Mouse (Mus musculus) thymus, adult 2 months (tissue): Measurements from ENCODE around the gene Foxa3. TPM values are rescaled to one million over a fixed set of nuclear protein-coding genes. Genes with fewer than 3 reads are reported as not detected.

Source experiments
- DNase-seq: peaks from one replicate; pipeline ENCODE4 v3.0.0; 2021
- H3K27ac ChIP-seq: fragments of 200-500 bp; 2 replicates; pipeline ENCODE4 v1.5.1; 2012; ENCODE audit warnings: low read length, control low read depth; ENCODE audit not compliant: control insufficient read depth, insufficient read depth
- H3K27me3 ChIP-seq: fragments of 200-500 bp; 2 replicates; pipeline ENCODE4 v1.6.1; 2012; ENCODE audit warnings: mild to moderate bottlenecking, low read length, moderate library complexity, mixed read lengths; ENCODE audit not compliant: control insufficient read depth, insufficient read depth
- H3K36me3 ChIP-seq: fragments of 200-500 bp; 2 replicates; pipeline ENCODE4 v1.6.1; 2012; ENCODE audit warnings: mild to moderate bottlenecking, low read length, moderate library complexity; ENCODE audit not compliant: control insufficient read depth, insufficient read depth
- H3K4me1 ChIP-seq: fragments of 200-500 bp; replicated peaks from 2 replicates; pipeline ENCODE4 v1.6.1; 2012; ENCODE audit warnings: low read length; ENCODE audit not compliant: control insufficient read depth, insufficient read depth
- H3K4me3 ChIP-seq: fragments of 200-500 bp; 2 replicates; pipeline ENCODE4 v1.5.1; 2012; ENCODE audit warnings: mild to moderate bottlenecking, low read length, control low read depth, moderate library complexity; ENCODE audit not compliant: control insufficient read depth, insufficient read depth
- CTCF ChIP-seq: fragments of 200-500 bp; IDR thresholded peaks from 2 replicates; pipeline ENCODE4 v1.5.1; 2012; ENCODE audit warnings: mild to moderate bottlenecking, control low read depth, low read length, moderate library complexity, borderline replicate concordance; ENCODE audit not compliant: control insufficient read depth, poor library complexity, insufficient read depth; ENCODE audit errors: extremely low read depth
- POLR2A ChIP-seq: fragments of 200-500 bp; IDR thresholded peaks from 2 replicates; pipeline ENCODE4 v1.6.1; 2012; ENCODE audit warnings: mild to moderate bottlenecking, low read length, control low read depth, moderate library complexity; ENCODE audit not compliant: control insufficient read depth, poor library complexity, insufficient read depth; ENCODE audit errors: extremely low read depth
- WGBS: fragments of 180-500 bp; shearing (Covaris S2); methylation state at CpG from one replicate; pipeline ENCODE4 v1.1.7; 2018; 5-methylcytosine and 5-hydroxymethylcytosine counted together
- polyA plus RNA-seq: library from polyadenylated mRNA; depleted of rRNA; stranded (reverse); fragments of >200 nt; gene quantifications from 2 replicates; pipeline ENCODE4 v1.2.3, GENCODE M21; 2012; rRNA removed

Foxa3 gene
- polyA plus RNA-seq, 1 experiment, result 0.51 TPM

DNA sequence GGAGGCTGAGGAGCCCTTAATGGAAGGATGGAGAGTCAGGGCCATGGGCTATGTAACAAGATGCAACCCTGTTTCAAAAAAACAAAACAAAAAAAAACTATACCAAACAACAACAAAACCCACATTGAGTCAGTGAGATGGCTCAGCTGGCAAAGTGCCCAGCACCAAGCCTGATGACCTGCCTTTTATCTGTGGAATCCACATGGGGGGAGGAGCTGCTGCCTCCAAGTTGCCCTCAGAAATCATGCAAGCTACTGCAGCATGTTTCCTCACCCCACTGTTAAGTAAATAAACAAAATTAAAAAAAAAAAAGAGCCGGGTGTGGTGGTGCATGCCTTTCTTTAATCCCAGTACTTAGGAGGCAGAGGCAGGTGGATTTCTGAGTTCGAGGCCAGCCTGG lies 36.8 kb downstream of the Foxa3 start:
- Histone ChIP-seq H3K4me3 (no peak overlapping the region), H3K4me1 (peaks cover 8% of the 10 kb centered on the region)
- WGBS, result 83% methylated on average over 2 of the region's 2 CpGs

DNA sequence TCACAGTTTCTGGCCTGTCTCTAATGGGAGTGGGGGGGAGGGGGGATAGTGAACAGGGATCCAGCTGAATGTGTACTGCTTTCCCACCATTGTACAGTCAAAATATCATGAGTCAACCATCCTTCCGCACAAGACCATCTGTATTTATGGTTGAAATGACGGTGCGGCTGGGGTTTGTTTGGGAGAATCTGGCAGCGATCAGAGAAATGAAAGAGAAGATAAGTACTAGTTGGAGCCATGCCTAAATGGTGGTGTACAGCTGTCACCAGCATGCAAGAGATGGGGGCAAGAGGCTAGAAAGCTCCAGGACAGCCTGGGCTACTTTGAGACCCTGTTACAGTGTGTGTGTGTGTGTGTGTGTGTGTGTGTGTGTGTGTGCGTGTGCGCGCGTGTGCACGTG lies 45.0 kb downstream of the Foxa3 start:
- TF ChIP-seq CTCF, result no peak
- no peak for TF ChIP-seq POLR2A
- H3K4me1 ChIP-seq, result no peaks in the 10 kb centered on the region
- H3K36me3 ChIP-seq, result no peaks in the 10 kb centered on the region
- 95% methylated on average over 9 of the region's 9 CpGs for WGBS
- no peak overlapping the region for H3K27ac ChIP-seq
- no peak overlapping the region for H3K4me3 ChIP-seq
- no peaks in the 10 kb centered on the region for H3K27me3 ChIP-seq
- DNase-seq, result no peak

More for the DNA sequence above, 36.8 kb downstream of the Foxa3 start:
- no peaks in the 10 kb centered on the region; the same call in 1 of the 2 replicates for H3K27me3 ChIP-seq
- no peaks in the 10 kb centered on the region for H3K36me3 ChIP-seq
- no peak overlapping the region for H3K27ac ChIP-seq
- TF ChIP-seq CTCF (no peak), POLR2A (no peak)
- DNase-seq, result no peak

DNA sequence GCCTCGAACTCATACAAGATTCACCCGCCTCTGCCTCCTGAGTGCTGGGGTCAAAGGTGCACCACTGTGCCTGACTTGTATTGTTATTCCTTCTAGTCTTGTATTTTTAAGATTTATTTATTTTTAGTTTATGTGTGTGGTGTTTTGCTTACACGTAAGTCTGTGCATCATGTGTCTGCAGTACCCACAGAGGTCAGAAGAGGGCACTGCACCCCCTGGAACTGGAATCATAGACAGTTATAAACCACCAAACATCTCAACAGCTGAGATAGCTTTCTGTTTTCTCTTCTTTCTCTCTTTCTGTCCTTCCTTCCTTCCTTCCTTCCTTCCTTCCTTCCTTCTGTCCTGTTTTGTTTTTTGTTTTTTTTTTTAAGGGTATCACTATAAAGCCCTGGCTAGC lies 52.4 kb downstream of the Foxa3 start:
- WGBS, result 96% methylated on average over 3 of the region's 3 CpGs

DNA sequence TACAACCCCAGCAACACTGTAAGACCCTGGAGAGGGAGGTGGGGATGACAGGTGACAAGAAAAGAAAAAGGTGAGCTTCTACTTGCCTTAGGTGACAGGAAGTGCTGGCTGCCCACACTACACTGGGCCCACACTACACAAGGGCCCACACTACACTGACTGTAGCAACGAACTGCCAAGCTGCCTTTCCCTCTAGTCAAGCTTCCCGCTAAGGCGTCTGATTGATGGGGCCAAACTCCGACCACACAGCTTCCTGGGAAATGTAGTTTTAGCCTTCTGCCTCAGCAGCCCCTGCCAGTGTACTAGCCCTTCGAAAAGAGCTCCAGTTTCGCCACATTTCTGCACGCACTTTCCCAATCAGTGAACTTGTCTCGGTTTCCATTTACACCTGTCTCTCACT lies 55.7 kb downstream of the Foxa3 start:
- Histone ChIP-seq H3K4me3 (no peak overlapping the region), H3K27me3 (peaks cover 9% of the 10 kb centered on the region; the same call in 1 of the 2 replicates), H3K36me3 (no peaks in the 10 kb centered on the region), H3K27ac (no peak overlapping the region), H3K4me1 (no peaks in the 10 kb centered on the region)
- WGBS, result 24% methylated on average over 8 of the region's 8 CpGs
- no peak for DNase-seq
- TF ChIP-seq CTCF (no peak), POLR2A (no peak)

More for the DNA sequence above, 52.4 kb downstream of the Foxa3 start:
- no peaks in the 10 kb centered on the region for H3K36me3 ChIP-seq
- no peaks in the 10 kb centered on the region for H3K27me3 ChIP-seq
- DNase-seq, result no peak
- TF ChIP-seq CTCF (no peak), POLR2A (no peak)
- no peak overlapping the region for H3K4me3 ChIP-seq
- no peaks in the 10 kb centered on the region for H3K4me1 ChIP-seq
- H3K27ac ChIP-seq, result no peak overlapping the region

DNA sequence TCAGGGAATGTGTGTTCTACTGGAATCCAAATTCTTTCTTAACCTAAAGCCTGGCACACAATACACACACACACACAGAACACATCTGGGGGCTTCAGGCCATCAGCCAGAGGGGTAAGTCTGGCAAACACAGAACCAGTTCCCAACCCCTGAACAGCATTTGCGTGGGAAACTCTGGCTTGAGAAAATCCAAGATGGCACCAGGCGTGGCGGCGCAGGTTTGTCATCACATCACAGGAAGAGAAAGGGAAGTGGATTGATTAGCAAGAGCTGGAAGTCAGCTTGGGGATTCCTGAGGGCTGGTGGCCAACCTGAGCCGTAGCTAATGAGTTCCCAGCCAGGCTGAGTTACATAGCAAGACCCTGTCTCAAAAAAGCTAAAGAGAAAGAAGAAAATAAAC lies 58.0 kb downstream of the Foxa3 start:
- Histone ChIP-seq H3K27me3 (peaks cover 13% of the 10 kb centered on the region; the same call in 1 of the 2 replicates), H3K27ac (no peak overlapping the region), H3K4me3 (no peak overlapping the region), H3K36me3 (no peaks in the 10 kb centered on the region), H3K4me1 (no peaks in the 10 kb centered on the region)
- TF ChIP-seq POLR2A (no peak), CTCF (no peak)
- WGBS, result 86% methylated on average over 5 of the region's 5 CpGs
- no peak for DNase-seq

DNA sequence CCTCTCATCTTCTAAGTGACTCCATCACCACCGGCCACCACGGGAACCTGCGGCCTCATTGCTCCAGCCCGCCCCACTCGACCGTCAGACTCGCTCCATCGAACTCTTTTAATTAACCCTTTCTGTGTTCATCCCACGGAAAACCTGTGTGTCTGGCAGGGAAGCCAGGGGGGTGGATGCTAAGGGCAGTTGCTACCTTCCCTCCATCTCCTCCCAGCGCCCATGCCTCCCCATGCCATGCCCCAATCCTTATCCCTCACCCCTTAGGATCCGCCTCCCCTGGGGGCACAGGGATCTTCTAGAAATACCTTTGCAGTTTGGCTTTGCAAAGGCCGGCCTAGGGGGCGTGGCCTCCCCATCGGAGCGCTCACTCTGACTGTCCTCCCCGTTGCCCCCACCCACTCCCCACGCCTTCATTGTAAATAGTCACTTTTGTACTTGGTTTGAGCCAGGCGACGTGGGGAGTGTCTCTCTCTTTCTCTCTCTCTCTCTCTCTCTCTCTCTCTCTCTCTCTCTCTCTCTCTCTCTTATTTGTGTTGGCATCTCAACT lies 60.0 kb downstream of the Foxa3 start:
- DNase-seq, result no peak
- Histone ChIP-seq H3K27ac (no peak overlapping the region), H3K27me3 (peaks cover 20% of the 10 kb centered on the region; the same call in 1 of the 2 replicates), H3K36me3 (no peaks in the 10 kb centered on the region), H3K4me3 (no peak overlapping the region), H3K4me1 (no peaks in the 10 kb centered on the region)
- WGBS, result 7% methylated on average over 19 of the region's 19 CpGs
- no peak for TF ChIP-seq CTCF
- TF ChIP-seq POLR2A, result no peak

Other genes starting within 250 kb of the Foxa3 start
- gene Psg19, start 225.0 kb downstream of the Foxa3 start, polyA plus RNA-seq, result not detected in 2 replicates
- 0.09 TPM in 2 replicates for gene Psg17, start 201.9 kb downstream of the Foxa3 start, polyA plus RNA-seq
- gene Mill2, start 183.6 kb downstream of the Foxa3 start, polyA plus RNA-seq, result 1.1 and 1.6 TPM in 2 replicates
- 49.8 and 59.4 TPM in 2 replicates for gene Pglyrp1, start 152.2 kb downstream of the Foxa3 start, polyA plus RNA-seq
- gene Ccdc61, start 113.1 kb downstream of the Foxa3 start, polyA plus RNA-seq, result 56.5 and 67.1 TPM in 2 replicates
- gene Nova2, start 97.7 kb downstream of the Foxa3 start, polyA plus RNA-seq, result 0.39 and 0.40 TPM in 2 replicates
- gene Nanos2, start 36.1 kb downstream of the Foxa3 start, polyA plus RNA-seq, result 0.12 TPM in 1 of 2 replicates, not detected in the other
- gene Mypop, start 32.3 kb downstream of the Foxa3 start, polyA plus RNA-seq, result 3.6 and 5.0 TPM in 2 replicates
- 67.2 and 76.3 TPM in 2 replicates for gene Irf2bp1, start 19.5 kb downstream of the Foxa3 start, polyA plus RNA-seq
- gene Sympk, start 839 bp upstream of the Foxa3 start, polyA plus RNA-seq, result 150 and 189 TPM in 2 replicates
- gene Rsph6a, start 31.2 kb upstream of the Foxa3 start, polyA plus RNA-seq, result 0.05 and 0.18 TPM in 2 replicates
- gene Dmwd, start 52.7 kb upstream of the Foxa3 start, polyA plus RNA-seq, result 50.7 and 55.6 TPM in 2 replicates
- 108 and 154 TPM in 2 replicates for gene Dmpk, start 60.3 kb upstream of the Foxa3 start, polyA plus RNA-seq
- 14.8 and 20.0 TPM in 2 replicates for gene Six5, start 71.1 kb upstream of the Foxa3 start, polyA plus RNA-seq
- 0.24 and 0.31 TPM in 2 replicates for gene Gm4969, start 94.8 kb upstream of the Foxa3 start, polyA plus RNA-seq
- gene Fbxo46, start 96.3 kb upstream of the Foxa3 start, polyA plus RNA-seq, result 29.2 and 30.1 TPM in 2 replicates
- gene Qpctl, start 125.8 kb upstream of the Foxa3 start, polyA plus RNA-seq, result 15.3 and 18.2 TPM in 2 replicates
- gene Snrpd2, start 126.2 kb upstream of the Foxa3 start, polyA plus RNA-seq, result 32.8 and 36.7 TPM in 2 replicates
- 0.73 and 0.79 TPM in 2 replicates for gene Gipr, start 142.6 kb upstream of the Foxa3 start, polyA plus RNA-seq
- 38.9 and 40.3 TPM in 2 replicates for gene Eml2, start 152.9 kb upstream of the Foxa3 start, polyA plus RNA-seq
- gene Gpr4, start 189.0 kb upstream of the Foxa3 start, polyA plus RNA-seq, result 4.2 and 5.5 TPM in 2 replicates
- 46.5 and 46.7 TPM in 2 replicates for gene Opa3, start 204.8 kb upstream of the Foxa3 start, polyA plus RNA-seq
- 325 and 327 TPM in 2 replicates for gene Vasp, start 248.3 kb upstream of the Foxa3 start, polyA plus RNA-seq